Mouse (Mus musculus) spleen, postnatal 10 days (tissue): Measurements from ENCODE around the gene Tmprss13.
A peak's percentile ranks its signal among the peaks of the same experiment; 100 is the strongest.

Source experiments
- DNase-seq, 2 experiments: peaks; one replicate each; pipeline ENCODE4 v3.0.0; 2021 to 2022; ENCODE audit warnings: low spot score in 2 of 2

The Tmprss13 gene

GRCm38 (mm10) chr9:45329577-45329976 is 10.7 kb downstream of the Tmprss13 start:
- DNase-seq = no peak

- DNase-seq = no peak
Measured at GRCm38 (mm10) chr9:45337406-45337805, 18.5 kb downstream of the Tmprss13 start.

- DNase-seq = no peak
Measured at GRCm38 (mm10) chr9:45343066-45343465, 24.2 kb downstream of the Tmprss13 start.

GRCm38 (mm10) chr9:45345516-45345915 is 26.6 kb downstream of the Tmprss13 start:
- no peak for DNase-seq

- no peak for DNase-seq
Measured at GRCm38 (mm10) chr9:45346276-45346675, 27.4 kb downstream of the Tmprss13 start.

GRCm38 (mm10) chr9:45348560-45348959 is 29.7 kb downstream of the Tmprss13 start:
- no peak for DNase-seq

- DNase-seq = no peak
Measured at GRCm38 (mm10) chr9:45349181-45349580, 30.3 kb downstream of the Tmprss13 start.

- no peak for DNase-seq
Measured at GRCm38 (mm10) chr9:45349851-45350250, 31.0 kb downstream of the Tmprss13 start.

- no peak for DNase-seq
Measured at GRCm38 (mm10) chr9:45355192-45355591, 36.3 kb downstream of the Tmprss13 start.

GRCm38 (mm10) chr9:45358356-45358755 is 39.5 kb downstream of the Tmprss13 start:
- DNase-seq = no peak

- DNase-seq = no peak
Measured at GRCm38 (mm10) chr9:45362051-45362461, 43.2 kb downstream of the Tmprss13 start.

- DNase-seq = no peak
Measured at GRCm38 (mm10) chr9:45363639-45364214, 44.8 kb downstream of the Tmprss13 start.

- no peak for DNase-seq
Measured at GRCm38 (mm10) chr9:45367716-45368115, 48.8 kb downstream of the Tmprss13 start.

GRCm38 (mm10) chr9:45368341-45368901 is 49.5 kb downstream of the Tmprss13 start:
- no peak for DNase-seq

GRCm38 (mm10) chr9:45370117-45370561 is 51.2 kb downstream of the Tmprss13 start, which contains the start of gene Fxyd6:
Gene Fxyd6, plus strand, starts transcription at chr9:45370185.
- peak in 1 of 2 experiments; percentile 36 for DNase-seq

GRCm38 (mm10) chr9:45370616-45371336 is 51.9 kb downstream of the Tmprss13 start:
- DNase-seq = no peak

GRCm38 (mm10) chr9:45371337-45371707 is 52.4 kb downstream of the Tmprss13 start:
- no peak for DNase-seq

- no peak for DNase-seq
Measured at GRCm38 (mm10) chr9:45373896-45374295, 55.0 kb downstream of the Tmprss13 start.

GRCm38 (mm10) chr9:45374988-45375502 is 56.1 kb downstream of the Tmprss13 start:
- DNase-seq = no peak

- no peak for DNase-seq
Measured at GRCm38 (mm10) chr9:45376427-45376826, 57.5 kb downstream of the Tmprss13 start.

GRCm38 (mm10) chr9:45376883-45377282 is 58.0 kb downstream of the Tmprss13 start:
- DNase-seq = no peak

- DNase-seq = no peak
Measured at GRCm38 (mm10) chr9:45380411-45381251, 61.7 kb downstream of the Tmprss13 start.
